ENCODE assay signal across 13 mouse cellular contexts in genomic region chr1:194626109-194626508, GRCm38 (mm10). TPM values are rescaled to one million over a fixed set of nuclear protein-coding genes. Genes with fewer than 3 reads are reported as not detected.
DNase-seq lines count a peak whose midpoint lies in the region; ATAC-seq and TF ChIP-seq lines count a peak whose summit lies in the region.
"Had no signal": no experiment of that assay in that cellular context is flagged by ENCODE, and none has a peak within 500 bp of the region (broad histone marks: within the 10 kb centered on the region; RNA-seq: fewer than 3 reads in every experiment).

No protein-coding gene starts in this region.

- no peak overlapping the region for H3K9ac ChIP-seq in kidney, embryonic 14.5 days (ENCODE audit: low read depth, low read length)
- no peak overlapping the region for H3K9ac ChIP-seq in MEL (ENCODE audit: control insufficient read depth, low read depth, low read length, poor library complexity, severe bottlenecking)
- H3K9ac ChIP-seq in forebrain, embryonic 14.5 days (ENCODE audit: low read length) = 0 out of 2 replicates have a peak overlapping the region, but pooled peaks have one; percentile 25
- H3K9ac ChIP-seq: lung, embryonic 15.5 days had no signal

- no peak overlapping the region for H3K4me2 ChIP-seq in kidney, embryonic 14.5 days (replicated peaks; ENCODE audit: low read depth, low read length)
- H3K4me2 ChIP-seq in forebrain, embryonic 14.5 days (ENCODE audit: low read length) = peak overlapping the region; percentile 55
- H3K4me2 ChIP-seq: lung, embryonic 15.5 days had no signal

- ATAC-seq in kidney, embryonic 14.5 days (ENCODE audit: low FRiP score, low TSS enrichment) = no peak
- no peak for ATAC-seq in forebrain, embryonic 14.5 days
- ATAC-seq in megakaryocyte, adult 5-6 weeks (ENCODE audit: poor library complexity, severe bottlenecking) = peak; percentile 58
- ATAC-seq: intestine, embryonic 16.5 days had no signal

- 87% methylated on average over 2 of the region's 2 CpGs for WGBS in kidney, embryonic 14.5 days
- 85% methylated on average over 2 of the region's 2 CpGs for WGBS in forebrain, embryonic 14.5 days

- no peak for TF ChIP-seq RAD21 in MEL (IDR thresholded peaks at IDR 0.05; ENCODE audit: low read depth, low read length)

- peak; percentile 50 for DNase-seq in kidney, adult 9 months
- peak; percentile 11 for DNase-seq in MEL (ENCODE audit: low read depth, low spot score)
- DNase-seq in forebrain, embryonic 14.5 days (ENCODE audit: low spot score) = no peak
- no peak for DNase-seq in cerebellum, postnatal 14 days
- no peak for DNase-seq in ovary, adult 18-20 months (ENCODE audit: low spot score)
- no peak for DNase-seq in spleen, adult 18-20 months
- DNase-seq: cerebellum, adult 11-12 months had no signal

- H3K36me3 ChIP-seq in kidney, embryonic 14.5 days (ENCODE audit: control insufficient read depth, insufficient read depth, low read length) = no peaks in the 10 kb centered on the region
- H3K36me3 ChIP-seq in MEL (ENCODE audit: control insufficient read depth in 1 of 2, insufficient read depth in 2 of 2, low read length in 2 of 2) = no peaks in the 10 kb centered on the region
- peaks cover 9% of the 10 kb centered on the region; the same call in 1 of the 2 replicates for H3K36me3 ChIP-seq in forebrain, embryonic 14.5 days (ENCODE audit: control insufficient read depth, insufficient read depth, low read length)
- H3K36me3 ChIP-seq: lung, embryonic 15.5 days had no signal

- no peaks in the 10 kb centered on the region for H3K9me3 ChIP-seq in kidney, embryonic 14.5 days (ENCODE audit: control insufficient read depth, low read length)
- H3K9me3 ChIP-seq in MEL (replicated peaks; ENCODE audit: insufficient read depth, low read length) = no peaks in the 10 kb centered on the region
- no peaks in the 10 kb centered on the region for H3K9me3 ChIP-seq in forebrain, embryonic 14.5 days (replicated peaks; ENCODE audit: control insufficient read depth, low read length)
- H3K9me3 ChIP-seq: lung, embryonic 15.5 days had no signal

- TF ChIP-seq EP300 in MEL (IDR thresholded peaks at IDR 0.05; ENCODE audit: low read depth in 1 of 2, low read length in 2 of 2) = no peak

- H3K27ac ChIP-seq in kidney, embryonic 14.5 days (ENCODE audit: low read depth, low read length) = no peak overlapping the region
- no peak overlapping the region for H3K27ac ChIP-seq in MEL (ENCODE audit: control insufficient read depth, low read depth, low read length)
- H3K27ac ChIP-seq in forebrain, embryonic 14.5 days (ENCODE audit: low read depth, low read length) = no peak overlapping the region
- H3K27ac ChIP-seq: left cerebral cortex, adult 2 months; lung, embryonic 15.5 days had no signal

- TF ChIP-seq POLR2A in MEL (IDR thresholded peaks at IDR 0.05; ENCODE audit: control insufficient read depth in 1 of 2, insufficient read depth in 1 of 2, low read depth in 1 of 2, low read length in 2 of 2, poor library complexity in 1 of 2) = no peak

- H3K4me3 ChIP-seq in kidney, embryonic 14.5 days (ENCODE audit: low read length) = no peak overlapping the region
- no peak overlapping the region for H3K4me3 ChIP-seq in MEL (ENCODE audit: control insufficient read depth in 1 of 2, insufficient read depth in 1 of 2, low read depth in 2 of 2, low read length in 2 of 2)
- peak overlapping the region; percentile 96; the same call in 1 of the 2 replicates for H3K4me3 ChIP-seq in forebrain, embryonic 14.5 days (ENCODE audit: low read depth, low read length)
- H3K4me3 ChIP-seq: erythroblast, embryonic 14.5 days; left cerebral cortex, adult 2 months; lung, embryonic 15.5 days had no signal

- no peak for TF ChIP-seq CTCF in MEL (IDR thresholded peaks at IDR 0.05 in 2 of 3, conservative IDR thresholded peaks at IDR 0.05 in 1 of 3; ENCODE audit: control insufficient read depth in 1 of 3, insufficient read depth in 1 of 3, low read depth in 2 of 3, low read length in 3 of 3, poor library complexity in 1 of 3, severe bottlenecking in 1 of 3)

- no peaks in the 10 kb centered on the region for H3K27me3 ChIP-seq in kidney, embryonic 14.5 days (ENCODE audit: control insufficient read depth, insufficient read depth, low read length)
- no peaks in the 10 kb centered on the region; a peak in 1 of 4 replicates for H3K27me3 ChIP-seq in MEL (ENCODE audit: control insufficient read depth in 1 of 2, insufficient read depth in 2 of 2, low read length in 2 of 2)
- no peaks in the 10 kb centered on the region for H3K27me3 ChIP-seq in forebrain, embryonic 14.5 days (replicated peaks; ENCODE audit: control insufficient read depth, insufficient read depth, low read length)
- H3K27me3 ChIP-seq: lung, embryonic 15.5 days had no signal

- H3K4me1 ChIP-seq in kidney, embryonic 14.5 days (ENCODE audit: control insufficient read depth, insufficient read depth, low read length) = peaks cover 20% of the 10 kb centered on the region
- no peaks in the 10 kb centered on the region for H3K4me1 ChIP-seq in MEL (ENCODE audit: control insufficient read depth in 1 of 2, insufficient read depth in 2 of 2, low read length in 2 of 2)
- peaks cover 75% of the 10 kb centered on the region for H3K4me1 ChIP-seq in forebrain, embryonic 14.5 days (ENCODE audit: control insufficient read depth, insufficient read depth, low read length)

- H3K79me2 ChIP-seq in MEL (ENCODE audit: control insufficient read depth, insufficient read depth, low read length, poor library complexity) = no peaks in the 10 kb centered on the region

TF ChIP-seq in MEL, 35 proteins besides CTCF, POLR2A, EP300 and RAD21:
- no peak for TF ChIP-seq TBP (IDR thresholded peaks at IDR 0.05; ENCODE audit: low read depth, low read length)
- no peak for TF ChIP-seq POLR2AphosphoS5 (IDR thresholded peaks at IDR 0.05; ENCODE audit: borderline replicate concordance, low read depth, low read length)
- no peak for TF ChIP-seq BHLHE40 (IDR thresholded peaks at IDR 0.05; ENCODE audit: borderline replicate concordance, low read depth, low read length)
- TF ChIP-seq MAFK (IDR thresholded peaks at IDR 0.05; ENCODE audit: borderline replicate concordance, low read depth, low read length) = no peak
- TF ChIP-seq MYC (IDR thresholded peaks at IDR 0.05; ENCODE audit: low read depth, low read length) = no peak
- no peak for TF ChIP-seq HCFC1 (IDR thresholded peaks at IDR 0.05; ENCODE audit: low read depth, low read length)
- no peak for TF ChIP-seq NELFE (IDR thresholded peaks at IDR 0.05; ENCODE audit: low read depth, low read length)
- TF ChIP-seq RCOR1 (IDR thresholded peaks at IDR 0.05; ENCODE audit: low read depth, low read length) = no peak
- no peak for TF ChIP-seq E2F4 (IDR thresholded peaks at IDR 0.05; ENCODE audit: borderline replicate concordance, low read depth, low read length)
- TF ChIP-seq JUND (IDR thresholded peaks at IDR 0.05; ENCODE audit: low read depth, low read length) = no peak
- no peak for TF ChIP-seq MAZ (IDR thresholded peaks at IDR 0.05; ENCODE audit: low read depth, low read length)
- no peak for TF ChIP-seq GABPA (IDR thresholded peaks at IDR 0.05; ENCODE audit: low read depth, low read length)
- TF ChIP-seq MAX (IDR thresholded peaks at IDR 0.05; ENCODE audit: low read length) = no peak
- TF ChIP-seq KAT2A (conservative IDR thresholded peaks at IDR 0.05; ENCODE audit: low read depth, low read length) = no peak
- no peak for TF ChIP-seq USF2 (IDR thresholded peaks at IDR 0.05; ENCODE audit: borderline replicate concordance in 1 of 2, insufficient read depth in 1 of 2, low read depth in 1 of 2, low read length in 2 of 2)

RNA-seq across cellular contexts. Expression of gene Plxna2, which starts 8.1 kb away (rescaled TPM):
- 4.4 and 7.4 TPM in 2 replicates for polyA plus RNA-seq in kidney, embryonic 14.5 days (2014; fragmentation: Nextera tagmentation; extraction: Ambion mirVana)
- under 0.01 and 0.13 TPM in 2 replicates for total RNA-seq in MEL (2012; rRNA removed)
- under 1 TPM in 1 of 2 experiments, not detected in 1; 0.03 TPM for polyA plus RNA-seq in MEL (2012; ENCODE audit: insufficient read depth in 1 of 2, insufficient read length in 2 of 2, low read depth in 1 of 2, low replicate concordance in 2 of 2, missing spikeins in 1 of 2)
- 54.7 and 65.7 TPM in 2 replicates for polyA plus RNA-seq in forebrain, embryonic 14.5 days (2014; fragmentation: Nextera tagmentation; extraction: Ambion mirVana)
- total RNA-seq in megakaryocyte, adult 5-6 weeks (2015) = not detected in 2 replicates
- total RNA-seq in megakaryocyte, adult 5-6 weeks (2017) = 0.18 TPM in 1 of 2 replicates, not detected in the other

Comparison
In these comparisons a context has a peak if more than half of its experiments do, and no peak if none do; other contexts are left out.
1. DNase-seq: peak in kidney, adult 9 months (single experiment) and MEL (single experiment); none in forebrain, embryonic 14.5 days (single experiment), cerebellum, postnatal 14 days (0 of 2), ovary, adult 18-20 months (single experiment) and spleen, adult 18-20 months (0 of 2).